Mouse (Mus musculus): ENCODE measurements around the gene Dgkz. TPM values are rescaled to one million over a fixed set of nuclear protein-coding genes. Genes with fewer than 3 reads are reported as not detected.
A peak's percentile ranks its signal among the peaks of the same experiment; 100 is the strongest.

Gene Dgkz
- polyA plus RNA-seq, 1 experiment from 2014 or later = 32.1 TPM

- Histone ChIP-seq H3K4me1 (replicated peaks; ENCODE audit: insufficient read depth, low read length) (no peaks in the 10 kb centered on the region), H3K27me3 (ENCODE audit: insufficient read depth, low read length) (no peaks in the 10 kb centered on the region), H3K36me3 (ENCODE audit: insufficient read depth, low read length) (peaks cover 24% of the 10 kb centered on the region), H3K4me2 (ENCODE audit: low read length) (no peak overlapping the region), H3K4me3 (replicated peaks; ENCODE audit: low read depth, low read length) (no peak overlapping the region), H3K9me3 (replicated peaks; ENCODE audit: low read length) (no peaks in the 10 kb centered on the region), H3K27ac (no peak overlapping the region), H3K9ac (ENCODE audit: low read depth, low read length) (no peak overlapping the region)
- DNase-seq (ENCODE audit: low spot score) = peak; percentile 28
- 34% methylated on average over 5 of the region's 5 CpGs for WGBS
- TF ChIP-seq CTCF (IDR thresholded peaks at IDR 0.05; ENCODE audit: low read depth) = no peak
- no peak for ATAC-seq (replicated peaks; ENCODE audit: low FRiP score, low read depth)
These were observed 73.3 kb downstream of the Dgkz start for GRCm38 (mm10) chr2:91902336-91902735.

GRCm38 (mm10) chr2:91900431-91900830 is 75.2 kb downstream of the Dgkz start:
- no peak for ATAC-seq (replicated peaks; ENCODE audit: low FRiP score, low read depth)
- Histone ChIP-seq H3K4me1 (replicated peaks; ENCODE audit: insufficient read depth, low read length) (no peaks in the 10 kb centered on the region), H3K9me3 (replicated peaks; ENCODE audit: low read length) (no peaks in the 10 kb centered on the region), H3K9ac (ENCODE audit: low read depth, low read length) (no peak overlapping the region), H3K27ac (no peak overlapping the region), H3K4me3 (replicated peaks; ENCODE audit: low read depth, low read length) (no peak overlapping the region), H3K4me2 (ENCODE audit: low read length) (no peak overlapping the region), H3K27me3 (ENCODE audit: insufficient read depth, low read length) (no peaks in the 10 kb centered on the region), H3K36me3 (ENCODE audit: insufficient read depth, low read length) (peaks cover 29% of the 10 kb centered on the region)
- no peak for TF ChIP-seq CTCF (IDR thresholded peaks at IDR 0.05; ENCODE audit: low read depth)
- no peak for DNase-seq (ENCODE audit: low spot score)
- 95% methylated on average over 8 of the region's 8 CpGs for WGBS

GRCm38 (mm10) chr2:91899141-91899540 is 76.5 kb downstream of the Dgkz start:
- DNase-seq (ENCODE audit: low spot score) (no peak), ATAC-seq (replicated peaks; ENCODE audit: low FRiP score, low read depth) (no peak)
- Histone ChIP-seq H3K9ac (ENCODE audit: low read depth, low read length) (no peak overlapping the region), H3K36me3 (ENCODE audit: insufficient read depth, low read length) (peaks cover 26% of the 10 kb centered on the region), H3K4me3 (replicated peaks; ENCODE audit: low read depth, low read length) (no peak overlapping the region), H3K9me3 (replicated peaks; ENCODE audit: low read length) (no peaks in the 10 kb centered on the region), H3K4me1 (replicated peaks; ENCODE audit: insufficient read depth, low read length) (no peaks in the 10 kb centered on the region), H3K27me3 (ENCODE audit: insufficient read depth, low read length) (no peaks in the 10 kb centered on the region), H3K4me2 (ENCODE audit: low read length) (no peak overlapping the region), H3K27ac (no peak overlapping the region)
- 94% methylated on average over 3 of the region's 3 CpGs for WGBS
- TF ChIP-seq CTCF (IDR thresholded peaks at IDR 0.05; ENCODE audit: low read depth) = no peak

- DNase-seq (ENCODE audit: low spot score) (no peak), ATAC-seq (replicated peaks; ENCODE audit: low FRiP score, low read depth) (no peak)
- Histone ChIP-seq H3K36me3 (ENCODE audit: insufficient read depth, low read length) (peaks cover 26% of the 10 kb centered on the region), H3K27ac (no peak overlapping the region), H3K9ac (ENCODE audit: low read depth, low read length) (no peak overlapping the region), H3K4me3 (replicated peaks; ENCODE audit: low read depth, low read length) (no peak overlapping the region), H3K4me1 (replicated peaks; ENCODE audit: insufficient read depth, low read length) (no peaks in the 10 kb centered on the region), H3K4me2 (ENCODE audit: low read length) (no peak overlapping the region), H3K27me3 (ENCODE audit: insufficient read depth, low read length) (no peaks in the 10 kb centered on the region), H3K9me3 (replicated peaks; ENCODE audit: low read length) (no peaks in the 10 kb centered on the region)
- TF ChIP-seq CTCF (IDR thresholded peaks at IDR 0.05; ENCODE audit: low read depth) = no peak
These were observed 77.7 kb downstream of the Dgkz start for GRCm38 (mm10) chr2:91897968-91898367.

- WGBS = 96% methylated on average over 3 of the region's 3 CpGs
- H3K36me3 ChIP-seq (ENCODE audit: insufficient read depth, low read length) = peaks cover 21% of the 10 kb centered on the region
These were observed 80.3 kb downstream of the Dgkz start for GRCm38 (mm10) chr2:91895401-91895800.

GRCm38 (mm10) chr2:91894716-91895115 is 80.9 kb downstream of the Dgkz start:
- WGBS = 91% methylated on average over 3 of the region's 3 CpGs
- Histone ChIP-seq H3K27ac (no peak overlapping the region), H3K27me3 (ENCODE audit: insufficient read depth, low read length) (no peaks in the 10 kb centered on the region), H3K9ac (ENCODE audit: low read depth, low read length) (no peak overlapping the region), H3K4me2 (ENCODE audit: low read length) (no peak overlapping the region), H3K4me3 (replicated peaks; ENCODE audit: low read depth, low read length) (no peak overlapping the region), H3K4me1 (replicated peaks; ENCODE audit: insufficient read depth, low read length) (no peaks in the 10 kb centered on the region), H3K9me3 (replicated peaks; ENCODE audit: low read length) (no peaks in the 10 kb centered on the region), H3K36me3 (ENCODE audit: insufficient read depth, low read length) (peaks cover 15% of the 10 kb centered on the region)
- DNase-seq (ENCODE audit: low spot score) = no peak
- ATAC-seq (replicated peaks; ENCODE audit: low FRiP score, low read depth) = no peak
- TF ChIP-seq CTCF (IDR thresholded peaks at IDR 0.05; ENCODE audit: low read depth) = no peak

More at GRCm38 (mm10) chr2:91895401-91895800, 80.3 kb downstream of the Dgkz start:
- Histone ChIP-seq H3K9me3 (replicated peaks; ENCODE audit: low read length) (no peaks in the 10 kb centered on the region), H3K4me3 (replicated peaks; ENCODE audit: low read depth, low read length) (no peak overlapping the region), H3K27me3 (ENCODE audit: insufficient read depth, low read length) (no peaks in the 10 kb centered on the region), H3K9ac (ENCODE audit: low read depth, low read length) (no peak overlapping the region), H3K27ac (no peak overlapping the region), H3K4me1 (replicated peaks; ENCODE audit: insufficient read depth, low read length) (no peaks in the 10 kb centered on the region), H3K4me2 (ENCODE audit: low read length) (no peak overlapping the region)
- ATAC-seq (replicated peaks; ENCODE audit: low FRiP score, low read depth) = no peak
- DNase-seq (ENCODE audit: low spot score) = no peak
- TF ChIP-seq CTCF (IDR thresholded peaks at IDR 0.05; ENCODE audit: low read depth) = no peak

- Histone ChIP-seq H3K4me2 (ENCODE audit: low read length) (no peak overlapping the region), H3K4me1 (replicated peaks; ENCODE audit: insufficient read depth, low read length) (no peaks in the 10 kb centered on the region), H3K27me3 (ENCODE audit: insufficient read depth, low read length) (no peaks in the 10 kb centered on the region), H3K9ac (ENCODE audit: low read depth, low read length) (no peak overlapping the region), H3K27ac (no peak overlapping the region), H3K36me3 (ENCODE audit: insufficient read depth, low read length) (peaks cover 15% of the 10 kb centered on the region; the same call in 1 of the 2 replicates), H3K9me3 (replicated peaks; ENCODE audit: low read length) (no peaks in the 10 kb centered on the region), H3K4me3 (replicated peaks; ENCODE audit: low read depth, low read length) (no peak overlapping the region)
- DNase-seq (ENCODE audit: low spot score) (no peak), ATAC-seq (replicated peaks; ENCODE audit: low FRiP score, low read depth) (no peak)
- no peak for TF ChIP-seq CTCF (IDR thresholded peaks at IDR 0.05; ENCODE audit: low read depth)
- 86% methylated on average over 4 of the region's 4 CpGs for WGBS
These were observed 91.0 kb downstream of the Dgkz start for GRCm38 (mm10) chr2:91884616-91885015.

Measured in kidney, postnatal 0 days (tissue).